Mouse (Mus musculus) heart, embryonic 12.5 days (tissue): ENCODE measurements at regions not wholly inside any gene's neighbourhood (a gene's known extent, or its start where the extent isn't known, plus 50 kb on each side); places are given as distances from the start of the nearest gene placed in this dataset.

Source experiments
- ATAC-seq: fragments of 200-750 bp; cut with Nextera tagmentation; 2 replicates; pipeline ENCODE4 v1.8.0; 2017; ENCODE audit warnings: moderate TSS enrichment, moderate library complexity; ENCODE audit not compliant: insufficient number of reproducible peaks, low FRiP score
- H3K27ac ChIP-seq: fragments of 300-500 bp; sonication (generic); 2 replicates; pipeline ENCODE4 v1.5.1; 2016; ENCODE audit warnings: mild to moderate bottlenecking, moderate library complexity; ENCODE audit not compliant: poor library complexity, severe bottlenecking
- H3K27me3 ChIP-seq: fragments of 300-500 bp; sonication (generic); replicated peaks from 2 replicates; pipeline ENCODE4 v1.6.1; 2016; ENCODE audit warnings: mild to moderate bottlenecking, moderate library complexity
- H3K36me3 ChIP-seq: fragments of 300-500 bp; sonication (generic); 2 replicates; pipeline ENCODE4 v1.6.1; 2016; ENCODE audit warnings: mild to moderate bottlenecking, moderate library complexity
- H3K4me1 ChIP-seq: fragments of 300-500 bp; sonication (generic); replicated peaks from 2 replicates; pipeline ENCODE4 v1.6.1; 2016; ENCODE audit warnings: mild to moderate bottlenecking
- H3K4me2 ChIP-seq: fragments of 300-500 bp; sonication (generic); 2 replicates; pipeline ENCODE4 v1.6.1; 2016; ENCODE audit warnings: mild to moderate bottlenecking, moderate library complexity
- H3K4me3 ChIP-seq: fragments of 300-500 bp; sonication (generic); 2 replicates; pipeline ENCODE4 v1.5.1; 2016; ENCODE audit warnings: mild to moderate bottlenecking
- H3K9ac ChIP-seq: fragments of 300-500 bp; sonication (generic); 2 replicates; pipeline ENCODE4 v1.6.1; 2016; ENCODE audit warnings: mild to moderate bottlenecking, moderate library complexity
- H3K9me3 ChIP-seq: fragments of 300-500 bp; sonication (generic); replicated peaks from 2 replicates; pipeline ENCODE4 v1.6.1; 2016; ENCODE audit warnings: mild to moderate bottlenecking, moderate library complexity
- WGBS: fragments of 180-500 bp; shearing (Covaris S2); methylation state at CpG from one replicate; pipeline ENCODE4 v1.1.7; 2016; 5-methylcytosine and 5-hydroxymethylcytosine counted together

GRCm38 (mm10) chr4:12657820-12658219 is 486.0 kb upstream of the Fam92a start:
- Histone ChIP-seq H3K9ac (no peak overlapping the region), H3K4me3 (no peak overlapping the region), H3K27ac (no peak overlapping the region), H3K36me3 (no peaks in the 10 kb centered on the region), H3K9me3 (no peaks in the 10 kb centered on the region), H3K27me3 (no peaks in the 10 kb centered on the region), H3K4me2 (no peak overlapping the region), H3K4me1 (0 out of 2 replicates have a peak, but pooled peaks cover 5% of the 10 kb centered on the region)
- ATAC-seq: no peak
- WGBS: 93% methylated on average over 1 of the region's 1 CpGs

DNA sequence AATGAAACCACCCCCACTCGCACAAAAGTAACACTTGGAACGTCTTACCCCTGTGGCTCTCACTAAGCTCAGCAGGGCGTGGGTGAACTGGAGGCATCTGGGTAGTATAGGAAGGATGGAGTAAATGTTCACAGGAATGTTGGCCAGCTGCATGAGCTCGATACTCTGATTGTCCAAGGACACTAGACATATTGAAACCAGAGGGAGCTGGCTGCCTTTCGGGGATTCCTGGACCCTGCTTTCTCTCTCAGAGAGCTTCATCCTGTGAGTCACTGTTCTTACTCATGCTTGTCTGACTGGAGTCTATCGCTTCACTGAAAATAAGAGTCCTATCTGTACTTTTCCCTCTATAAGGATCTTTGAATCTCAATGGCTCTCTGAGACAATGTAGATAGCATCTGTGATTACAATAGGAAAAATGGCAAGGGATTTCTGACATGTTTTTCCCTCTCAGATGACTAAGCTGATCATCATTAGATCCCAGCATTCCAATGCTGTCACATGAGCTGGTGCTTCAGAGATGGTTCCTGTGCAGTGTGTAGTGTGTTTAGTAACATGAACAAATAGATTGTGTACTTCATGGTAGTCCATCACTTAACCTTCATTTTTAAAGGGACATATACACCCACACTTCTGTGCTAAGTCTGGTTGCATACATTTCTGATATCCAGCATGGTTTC is 485.2 kb upstream of the Fam92a start:
- no peak for ATAC-seq
- 76% methylated on average over 6 of the region's 6 CpGs for WGBS

GRCm38 (mm10) chr4:12655457-12656228 is 483.8 kb upstream of the Fam92a start:
- WGBS: 47% methylated on average over 13 of the region's 13 CpGs
- H3K9me3 ChIP-seq: no peaks in the 10 kb centered on the region
- H3K4me3 ChIP-seq: peak overlapping the region; percentile 27
- no peak for ATAC-seq
- H3K4me1 ChIP-seq: 0 out of 2 replicates have a peak, but pooled peaks cover 5% of the 10 kb centered on the region
- H3K4me2 ChIP-seq: peak overlapping the region; percentile 51
- H3K9ac ChIP-seq: 0 out of 2 replicates have a peak overlapping the region, but pooled peaks have one; percentile 23
- no peaks in the 10 kb centered on the region for H3K36me3 ChIP-seq
- H3K27me3 ChIP-seq: no peaks in the 10 kb centered on the region
- H3K27ac ChIP-seq: no peak overlapping the region

More for the DNA sequence above, 485.2 kb upstream of the Fam92a start:
- no peak overlapping the region for H3K4me3 ChIP-seq
- no peaks in the 10 kb centered on the region for H3K9me3 ChIP-seq
- H3K4me1 ChIP-seq: 0 out of 2 replicates have a peak, but pooled peaks cover 5% of the 10 kb centered on the region
- no peaks in the 10 kb centered on the region for H3K36me3 ChIP-seq
- no peak overlapping the region for H3K4me2 ChIP-seq
- no peaks in the 10 kb centered on the region for H3K27me3 ChIP-seq
- H3K9ac ChIP-seq: no peak overlapping the region
- H3K27ac ChIP-seq: no peak overlapping the region

DNA sequence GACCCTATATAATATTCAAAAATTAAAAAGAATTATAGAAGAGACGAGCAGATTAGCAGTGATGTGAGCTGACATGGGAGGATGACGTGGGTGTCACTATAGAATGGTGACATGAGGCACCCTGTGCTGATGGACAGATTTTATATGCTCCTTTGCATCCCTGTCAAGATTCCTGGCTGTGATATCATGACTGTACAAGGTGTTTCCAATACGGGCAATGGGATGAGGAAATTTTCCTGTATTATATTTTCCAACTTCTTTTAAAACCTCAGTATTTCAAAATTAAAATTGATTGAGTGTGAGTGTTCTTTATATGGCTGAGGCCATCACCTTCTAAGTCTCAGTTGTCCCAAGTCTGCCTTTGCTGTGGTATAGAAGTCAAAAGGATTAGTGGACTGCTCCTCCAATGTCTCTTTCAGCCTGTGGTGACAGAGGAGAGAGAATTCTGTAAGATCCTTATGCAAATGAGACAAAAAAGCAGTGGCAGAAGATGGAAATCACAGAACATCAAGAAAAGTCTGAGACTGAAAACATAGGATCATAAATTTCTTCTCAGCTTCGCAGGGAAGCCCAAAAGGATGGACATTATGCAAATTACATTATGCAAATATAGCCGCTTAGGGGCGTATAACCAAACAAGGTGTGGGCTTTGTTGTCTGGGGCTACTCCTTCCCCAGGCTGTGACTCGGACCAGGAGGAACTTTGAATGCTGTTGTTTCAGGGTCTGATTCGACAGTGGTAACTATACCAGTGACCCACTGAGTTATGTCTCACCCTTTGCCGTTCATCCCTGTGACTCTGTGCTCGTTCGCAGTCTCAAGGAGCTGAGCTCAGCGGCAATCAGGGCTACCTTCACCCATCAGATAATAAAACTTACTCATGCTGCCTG is 483.0 kb upstream of the Fam92a start:
- 53% methylated on average over 12 of the region's 12 CpGs for WGBS
- 0 out of 2 replicates have a peak overlapping the region, but pooled peaks have one; percentile 23 for H3K9ac ChIP-seq
- H3K4me3 ChIP-seq: peak overlapping the region; percentile 27

DNA sequence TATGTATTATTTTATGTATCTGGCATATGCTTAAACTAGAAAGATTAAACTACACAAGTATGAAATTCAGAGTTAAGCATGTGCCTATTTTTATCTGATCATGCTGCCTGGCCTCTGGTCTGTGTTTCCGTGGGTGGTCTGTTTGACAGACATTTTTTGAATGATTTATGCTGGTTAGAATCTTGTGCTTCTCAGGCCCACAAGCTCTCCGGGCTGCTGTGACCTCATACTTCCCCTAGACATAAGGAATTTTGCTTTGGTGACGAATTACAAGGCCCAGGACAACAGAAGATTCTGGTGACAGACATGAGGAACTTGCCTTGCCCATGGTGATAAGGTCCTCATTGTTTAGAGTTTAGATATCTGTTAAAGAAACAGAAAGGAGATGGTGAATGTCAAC is 475.9 kb upstream of the Fam92a start:
- ATAC-seq: peak; percentile 64

More for the DNA sequence above, 483.0 kb upstream of the Fam92a start:
- 0 out of 2 replicates have a peak, but pooled peaks cover 5% of the 10 kb centered on the region for H3K4me1 ChIP-seq
- peak overlapping the region; percentile 51 for H3K4me2 ChIP-seq
- H3K27ac ChIP-seq: no peak overlapping the region
- H3K36me3 ChIP-seq: no peaks in the 10 kb centered on the region
- no peaks in the 10 kb centered on the region for H3K27me3 ChIP-seq
- H3K9me3 ChIP-seq: no peaks in the 10 kb centered on the region
- no peak for ATAC-seq

GRCm38 (mm10) chr4:12642525-12642928 is 470.7 kb upstream of the Fam92a start:
- Histone ChIP-seq H3K27me3 (no peaks in the 10 kb centered on the region), H3K27ac (no peak overlapping the region), H3K4me1 (0 out of 2 replicates have a peak, but pooled peaks cover 2% of the 10 kb centered on the region), H3K4me2 (no peak overlapping the region), H3K9ac (no peak overlapping the region), H3K9me3 (no peaks in the 10 kb centered on the region), H3K4me3 (no peak overlapping the region), H3K36me3 (no peaks in the 10 kb centered on the region)
- no peak for ATAC-seq
- 27% methylated on average over 4 of the region's 4 CpGs for WGBS

More for the DNA sequence above, 475.9 kb upstream of the Fam92a start:
- H3K4me2 ChIP-seq: no peak overlapping the region
- H3K27me3 ChIP-seq: no peaks in the 10 kb centered on the region
- peaks cover 12% of the 10 kb centered on the region for H3K4me1 ChIP-seq
- H3K4me3 ChIP-seq: no peak overlapping the region
- no peak overlapping the region for H3K9ac ChIP-seq
- no peaks in the 10 kb centered on the region for H3K9me3 ChIP-seq
- 9% methylated on average over 3 of the region's 3 CpGs for WGBS
- no peak overlapping the region for H3K27ac ChIP-seq
- no peaks in the 10 kb centered on the region for H3K36me3 ChIP-seq

- no peak overlapping the region for H3K9ac ChIP-seq
- H3K4me1 ChIP-seq: 0 out of 2 replicates have a peak, but pooled peaks cover 4% of the 10 kb centered on the region
- no peak overlapping the region for H3K4me3 ChIP-seq
- no peaks in the 10 kb centered on the region for H3K9me3 ChIP-seq
- no peak for ATAC-seq
- 79% methylated on average over 2 of the region's 2 CpGs for WGBS
- no peaks in the 10 kb centered on the region for H3K27me3 ChIP-seq
- no peak overlapping the region for H3K4me2 ChIP-seq
- H3K36me3 ChIP-seq: no peaks in the 10 kb centered on the region
- H3K27ac ChIP-seq: no peak overlapping the region
Measured at GRCm38 (mm10) chr4:12629375-12629821, 457.6 kb upstream of the Fam92a start.

GRCm38 (mm10) chr4:12628702-12629374 is 457.0 kb upstream of the Fam92a start:
- Histone ChIP-seq H3K4me1 (0 out of 2 replicates have a peak, but pooled peaks cover 4% of the 10 kb centered on the region), H3K36me3 (no peaks in the 10 kb centered on the region), H3K9ac (no peak overlapping the region), H3K4me3 (no peak overlapping the region), H3K4me2 (no peak overlapping the region), H3K9me3 (no peaks in the 10 kb centered on the region), H3K27me3 (no peaks in the 10 kb centered on the region), H3K27ac (no peak overlapping the region)
- 74% methylated on average over 5 of the region's 5 CpGs for WGBS
- ATAC-seq: no peak

DNA sequence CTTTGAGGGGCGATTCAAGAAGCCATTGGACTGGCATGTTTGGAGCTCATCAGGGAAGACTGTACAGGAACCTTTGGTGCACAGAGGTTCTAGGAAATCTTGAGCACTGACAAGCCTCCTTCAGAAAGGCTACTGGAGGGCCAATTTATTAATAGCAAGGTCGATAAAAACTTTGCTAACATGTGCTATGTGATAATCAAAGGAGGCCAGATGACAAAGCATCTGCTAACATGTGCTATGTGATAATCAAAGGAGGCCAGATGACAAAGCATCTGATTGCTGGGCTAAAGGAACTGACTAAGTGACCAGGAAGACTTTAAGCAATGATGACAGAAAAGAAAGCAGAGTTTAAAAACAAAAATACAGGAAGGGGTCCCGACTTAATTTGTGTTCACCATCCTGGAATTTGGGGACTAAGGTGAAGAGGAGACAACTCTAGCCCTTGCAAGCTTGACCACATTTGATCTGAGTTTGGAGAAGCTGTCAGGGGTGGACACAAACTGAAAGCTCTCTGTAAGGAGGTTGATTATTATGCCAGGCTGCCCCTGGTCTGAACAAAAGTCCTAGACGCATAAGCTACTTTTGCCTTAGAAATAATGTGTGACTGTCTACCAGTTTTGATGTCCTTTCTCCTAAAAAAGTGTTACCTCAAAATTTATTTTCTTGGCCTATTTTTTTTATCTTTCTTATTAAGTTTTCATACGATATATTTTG is 455.5 kb upstream of the Fam92a start:
- Histone ChIP-seq H3K27ac (no peak overlapping the region), H3K9me3 (no peaks in the 10 kb centered on the region), H3K4me1 (0 out of 2 replicates have a peak, but pooled peaks cover 4% of the 10 kb centered on the region), H3K4me2 (no peak overlapping the region), H3K27me3 (no peaks in the 10 kb centered on the region), H3K4me3 (no peak overlapping the region), H3K36me3 (no peaks in the 10 kb centered on the region), H3K9ac (no peak overlapping the region)
- WGBS: 74% methylated on average over 5 of the region's 5 CpGs
- peak; percentile 59; the same call in 1 of the 2 replicates for ATAC-seq

GRCm38 (mm10) chr4:12620756-12621270 is 449.0 kb upstream of the Fam92a start:
- Histone ChIP-seq H3K4me3 (no peak overlapping the region), H3K9me3 (no peaks in the 10 kb centered on the region), H3K4me1 (no peaks in the 10 kb centered on the region), H3K9ac (no peak overlapping the region), H3K4me2 (no peak overlapping the region), H3K36me3 (no peaks in the 10 kb centered on the region), H3K27me3 (no peaks in the 10 kb centered on the region), H3K27ac (no peak overlapping the region)
- 84% methylated on average over 4 of the region's 4 CpGs for WGBS
- no peak for ATAC-seq
